Mouse (Mus musculus) stomach, embryonic 14.5 days (tissue): ENCODE measurements around the gene Tmem247. TPM values are rescaled to one million over a fixed set of nuclear protein-coding genes. Genes with fewer than 3 reads are reported as not detected.

Experiments
- ATAC-seq: fragments of 200-750 bp; cut with Nextera tagmentation; 2 replicates; pipeline ENCODE4 v1.8.0; 2017; ENCODE audit warnings: low read depth, moderate TSS enrichment; ENCODE audit not compliant: insufficient number of reproducible peaks, insufficient read depth, low FRiP score
- H3K27ac ChIP-seq: fragments of 300-500 bp; sonication (generic); 2 replicates; pipeline ENCODE4 v1.5.1; 2014; ENCODE audit warnings: mild to moderate bottlenecking, low read length, moderate library complexity, mixed read lengths
- H3K27me3 ChIP-seq: fragments of 300-500 bp; sonication (generic); 2 replicates; pipeline ENCODE4 v1.6.1; 2014; ENCODE audit warnings: low read length, control low read depth, mixed read lengths; ENCODE audit not compliant: control insufficient read depth, insufficient read depth
- H3K36me3 ChIP-seq: fragments of 300-500 bp; sonication (generic); 2 replicates; pipeline ENCODE4 v1.6.1; 2014; ENCODE audit warnings: mild to moderate bottlenecking, control low read depth, low read length, moderate library complexity, mixed read lengths; ENCODE audit not compliant: control insufficient read depth, insufficient read depth
- H3K4me1 ChIP-seq: fragments of 300-500 bp; sonication (generic); 2 replicates; pipeline ENCODE4 v1.6.1; 2014; ENCODE audit warnings: low read length, control low read depth, mixed read lengths; ENCODE audit not compliant: control insufficient read depth, insufficient read depth
- H3K4me2 ChIP-seq: fragments of 300-500 bp; sonication (generic); replicated peaks from 2 replicates; pipeline ENCODE4 v1.6.1; 2014; ENCODE audit warnings: low read depth, low read length, control low read depth
- H3K4me3 ChIP-seq: fragments of 300-500 bp; sonication (generic); 2 replicates; pipeline ENCODE4 v1.5.1; 2014; ENCODE audit warnings: low read depth, low read length, control low read depth
- H3K9ac ChIP-seq: fragments of 300-500 bp; sonication (generic); replicated peaks from 2 replicates; pipeline ENCODE4 v1.6.1; 2014; ENCODE audit warnings: low read depth, mild to moderate bottlenecking, control low read depth, low read length, moderate library complexity, mixed read lengths
- H3K9me3 ChIP-seq: fragments of 300-500 bp; sonication (generic); 2 replicates; pipeline ENCODE4 v1.6.1; 2016; ENCODE audit warnings: low read depth, low read length, control low read depth; ENCODE audit not compliant: control insufficient read depth
- WGBS: fragments of 180-500 bp; shearing (Covaris S2); extraction: QIAGEN DNeasy Blood & Tissue Kit; methylation state at CpG from one replicate; pipeline ENCODE4 v1.1.7; 2014; 5-methylcytosine and 5-hydroxymethylcytosine counted together
- polyA plus RNA-seq: library from polyadenylated mRNA; unstranded; fragments of >200 nt; fragmentation: Nextera tagmentation; extraction: Ambion mirVana; gene quantifications from 2 replicates; pipeline ENCODE4 v1.2.1, GENCODE M21; 2014

Gene Tmem247
- polyA plus RNA-seq, 1 experiment from 2014 or later: not detected

DNA sequence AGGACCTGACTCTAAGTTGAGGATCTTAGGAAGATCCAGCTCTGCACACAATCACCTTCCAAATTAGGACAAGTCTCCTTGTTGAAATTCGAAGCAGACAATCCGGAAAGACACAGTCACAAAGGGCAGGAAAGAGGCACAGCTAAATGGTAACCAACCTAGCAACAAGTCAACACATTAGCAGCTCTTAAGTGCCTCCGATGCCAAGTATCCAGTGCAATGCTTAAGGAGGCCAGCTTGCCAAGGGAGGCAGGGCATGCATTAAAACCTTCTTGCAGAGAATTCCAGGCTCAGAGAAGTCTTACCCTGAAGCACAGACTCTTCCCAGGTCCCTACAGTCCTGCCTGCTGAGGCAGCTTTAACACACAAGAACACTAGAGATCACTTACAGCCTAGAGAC lies 7.5 kb downstream of the Tmem247 start:
- Histone ChIP-seq H3K27ac (no peak overlapping the region), H3K4me3 (no peak overlapping the region), H3K9ac (no peak overlapping the region), H3K4me2 (no peak overlapping the region), H3K9me3 (0 out of 2 replicates have a peak, but pooled peaks cover 3% of the 10 kb centered on the region), H3K4me1 (no peaks in the 10 kb centered on the region), H3K36me3 (no peaks in the 10 kb centered on the region), H3K27me3 (no peaks in the 10 kb centered on the region)
- WGBS: 82% methylated on average over 3 of the region's 3 CpGs
- no peak for ATAC-seq

DNA sequence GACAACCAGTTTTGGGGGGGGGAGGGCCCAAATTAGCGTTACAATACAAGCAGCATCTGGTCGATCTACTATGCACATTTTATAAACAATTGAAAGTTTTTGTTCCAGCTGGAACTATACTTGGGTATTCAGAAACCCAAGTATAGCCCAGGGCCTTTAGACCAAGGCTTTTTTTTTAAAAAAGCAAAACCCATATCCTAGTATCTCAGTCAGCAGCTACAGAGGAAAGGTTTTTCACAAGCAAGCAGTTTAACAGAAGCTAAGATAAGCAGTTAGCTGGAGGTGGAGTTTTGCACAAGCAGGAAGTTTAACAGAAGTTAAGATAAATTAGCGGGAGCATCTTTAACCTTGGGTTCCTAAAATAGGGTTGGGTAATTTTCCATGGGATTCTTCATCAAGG lies 9.7 kb downstream of the Tmem247 start:
- ATAC-seq: no peak

DNA sequence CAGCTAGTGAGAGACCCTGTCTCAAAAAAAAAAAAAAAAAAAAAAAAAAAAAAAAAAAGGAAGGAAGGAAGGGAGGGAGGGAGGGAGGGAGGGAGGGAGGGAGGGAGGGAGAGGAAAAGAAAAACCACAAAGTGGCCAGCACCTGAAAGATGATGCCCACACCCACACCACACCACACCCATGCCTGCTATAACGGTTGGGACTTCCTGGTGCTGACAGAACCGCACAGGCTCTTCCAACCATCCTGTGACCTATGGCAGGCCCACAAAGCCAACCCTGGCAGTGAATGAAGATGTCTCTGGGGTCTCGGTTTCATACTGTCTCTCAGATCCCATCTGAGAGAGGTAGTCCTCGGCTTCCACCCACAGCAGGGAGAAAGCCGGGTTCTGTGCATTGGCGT lies 12.2 kb downstream of the Tmem247 start:
- no peaks in the 10 kb centered on the region for H3K27me3 ChIP-seq
- no peak for ATAC-seq
- H3K36me3 ChIP-seq: no peaks in the 10 kb centered on the region
- 0 out of 2 replicates have a peak, but pooled peaks cover 3% of the 10 kb centered on the region for H3K9me3 ChIP-seq
- H3K4me2 ChIP-seq: no peak overlapping the region
- 81% methylated on average over 6 of the region's 6 CpGs for WGBS
- H3K9ac ChIP-seq: no peak overlapping the region
- no peaks in the 10 kb centered on the region for H3K4me1 ChIP-seq
- H3K4me3 ChIP-seq: no peak overlapping the region
- no peak overlapping the region; the same call in 1 of the 2 replicates for H3K27ac ChIP-seq

More for the DNA sequence above, 9.7 kb downstream of the Tmem247 start:
- Histone ChIP-seq H3K9ac (no peak overlapping the region), H3K4me3 (no peak overlapping the region), H3K36me3 (no peaks in the 10 kb centered on the region), H3K4me2 (no peak overlapping the region), H3K9me3 (0 out of 2 replicates have a peak, but pooled peaks cover 3% of the 10 kb centered on the region), H3K27ac (no peak overlapping the region), H3K27me3 (no peaks in the 10 kb centered on the region), H3K4me1 (no peaks in the 10 kb centered on the region)
- 88% methylated on average over 3 of the region's 3 CpGs for WGBS

DNA sequence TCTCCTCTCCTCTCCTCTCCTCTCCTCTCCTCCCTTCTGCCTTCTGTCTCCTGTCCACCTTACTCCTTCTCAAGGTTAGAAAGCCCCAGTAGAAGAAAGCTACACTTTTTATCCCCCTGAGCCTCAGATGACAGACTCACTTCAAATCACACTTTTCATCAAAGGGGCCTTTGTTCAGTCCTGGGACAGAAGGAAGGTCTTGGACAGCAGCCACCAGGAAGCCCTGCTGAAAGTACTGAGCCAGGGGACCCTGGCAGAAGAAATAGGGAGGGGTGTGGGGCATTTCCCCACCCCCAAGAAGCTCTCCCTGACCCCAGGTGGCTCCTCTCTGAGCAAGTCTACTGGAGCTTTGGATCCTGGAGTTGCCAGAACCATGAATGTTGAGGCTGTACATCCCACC lies 12.8 kb downstream of the Tmem247 start:
- no peak for ATAC-seq
- no peak overlapping the region for H3K9ac ChIP-seq
- no peaks in the 10 kb centered on the region for H3K27me3 ChIP-seq
- no peak overlapping the region for H3K4me3 ChIP-seq
- no peak overlapping the region for H3K4me2 ChIP-seq
- 0 out of 2 replicates have a peak, but pooled peaks cover 3% of the 10 kb centered on the region for H3K9me3 ChIP-seq
- no peaks in the 10 kb centered on the region for H3K4me1 ChIP-seq
- no peak overlapping the region for H3K27ac ChIP-seq
- no peaks in the 10 kb centered on the region for H3K36me3 ChIP-seq

DNA sequence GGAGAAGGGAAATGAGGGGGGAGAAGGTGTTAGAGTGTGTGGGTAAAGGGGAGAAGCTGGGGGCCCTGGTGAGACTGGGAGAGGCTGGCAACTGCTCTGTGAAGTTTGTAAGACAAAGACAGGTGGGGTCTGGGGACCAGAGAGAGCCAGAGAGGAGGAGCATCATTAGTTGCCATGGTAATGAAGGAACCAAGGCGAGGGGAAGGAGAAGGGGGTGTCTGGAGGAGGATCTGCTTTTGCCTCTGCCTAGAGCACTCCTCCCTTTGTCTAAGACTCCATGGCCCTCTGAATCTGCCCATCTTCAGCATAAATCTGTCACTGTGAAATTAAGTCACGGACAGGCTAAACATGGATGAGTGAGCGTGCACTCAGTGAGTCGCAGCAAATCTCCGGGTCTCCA lies 15.7 kb downstream of the Tmem247 start:
- H3K36me3 ChIP-seq: no peaks in the 10 kb centered on the region
- no peak overlapping the region for H3K9ac ChIP-seq
- H3K4me1 ChIP-seq: peaks cover 3% of the 10 kb centered on the region; the same call in 1 of the 2 replicates
- 41% methylated on average over 5 of the region's 5 CpGs for WGBS
- H3K27me3 ChIP-seq: no peaks in the 10 kb centered on the region
- H3K9me3 ChIP-seq: no peaks in the 10 kb centered on the region
- no peak overlapping the region for H3K27ac ChIP-seq
- H3K4me2 ChIP-seq: no peak overlapping the region
- no peak overlapping the region for H3K4me3 ChIP-seq
- ATAC-seq: no peak

DNA sequence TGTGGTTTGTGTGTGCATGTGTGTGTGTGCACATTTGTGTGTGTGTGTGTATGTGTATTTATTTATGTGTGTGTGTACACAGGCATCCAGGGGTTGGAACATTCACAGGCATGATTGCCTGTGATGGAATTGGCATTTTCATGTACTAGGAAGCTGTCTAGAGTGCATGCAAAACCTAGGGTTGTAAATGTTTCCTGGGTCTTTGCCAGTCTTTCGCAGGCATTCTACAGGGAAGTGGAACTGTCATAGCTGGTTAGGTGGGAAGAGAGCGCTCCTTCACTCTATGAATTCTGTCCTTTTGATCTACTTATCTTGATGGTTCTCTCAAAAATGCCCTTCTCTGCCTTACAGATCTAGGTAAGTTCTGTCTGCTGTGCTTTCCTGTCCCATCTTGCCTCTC lies 19.9 kb downstream of the Tmem247 start:
- no peak for ATAC-seq
- Histone ChIP-seq H3K27ac (no peak overlapping the region; the same call in 1 of the 2 replicates), H3K4me3 (no peak overlapping the region; the same call in 1 of the 2 replicates), H3K9me3 (no peaks in the 10 kb centered on the region), H3K4me2 (peak overlapping the region; percentile 55), H3K4me1 (peaks cover 3% of the 10 kb centered on the region; the same call in 1 of the 2 replicates), H3K9ac (no peak overlapping the region), H3K27me3 (no peaks in the 10 kb centered on the region), H3K36me3 (no peaks in the 10 kb centered on the region)
- WGBS: 58% methylated on average over 2 of the region's 2 CpGs

DNA sequence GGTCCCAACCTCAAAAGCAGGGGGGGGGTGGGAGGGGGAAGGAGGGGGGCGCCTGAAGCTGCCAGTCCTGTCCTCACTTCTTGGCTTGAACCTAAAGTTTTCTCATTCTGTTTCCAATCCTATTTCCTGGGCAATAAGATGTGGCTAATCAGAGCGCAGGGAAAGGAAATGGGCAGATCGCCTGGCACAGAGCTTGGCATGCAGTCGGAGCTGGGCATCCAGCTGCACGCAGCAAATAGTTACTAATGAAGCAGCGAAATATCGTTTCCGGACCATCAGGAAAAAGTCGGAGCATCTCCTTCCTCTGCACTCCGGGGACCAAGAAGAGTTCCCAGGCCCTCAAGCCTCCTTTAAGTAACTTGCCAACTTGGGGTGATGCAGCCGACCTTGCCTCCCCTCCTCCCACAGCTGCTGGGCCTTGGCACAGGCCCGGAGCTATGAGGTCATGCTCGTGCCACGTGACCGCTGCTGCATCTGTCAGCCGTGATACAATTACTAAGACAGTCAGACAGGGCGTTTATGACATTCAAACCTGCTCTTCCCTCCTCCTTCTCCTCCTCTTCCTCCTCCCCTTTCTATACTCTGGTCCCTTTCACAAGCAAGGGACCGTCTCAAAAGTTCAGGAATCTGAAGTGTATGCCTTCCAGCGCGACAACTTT lies 20.5 kb downstream of the Tmem247 start:
- H3K4me2 ChIP-seq: peak overlapping the region; percentile 55
- 5% methylated on average over 20 of the region's 20 CpGs for WGBS
- H3K9me3 ChIP-seq: no peaks in the 10 kb centered on the region
- no peaks in the 10 kb centered on the region for H3K36me3 ChIP-seq
- H3K4me3 ChIP-seq: peak overlapping the region; percentile 28
- peak overlapping the region; percentile 30; the same call in 1 of the 2 replicates for H3K27ac ChIP-seq
- peaks cover 3% of the 10 kb centered on the region; the same call in 1 of the 2 replicates for H3K4me1 ChIP-seq
- no peak overlapping the region for H3K9ac ChIP-seq
- H3K27me3 ChIP-seq: no peaks in the 10 kb centered on the region
- peak; percentile 83; the same call in 1 of the 2 replicates for ATAC-seq

DNA sequence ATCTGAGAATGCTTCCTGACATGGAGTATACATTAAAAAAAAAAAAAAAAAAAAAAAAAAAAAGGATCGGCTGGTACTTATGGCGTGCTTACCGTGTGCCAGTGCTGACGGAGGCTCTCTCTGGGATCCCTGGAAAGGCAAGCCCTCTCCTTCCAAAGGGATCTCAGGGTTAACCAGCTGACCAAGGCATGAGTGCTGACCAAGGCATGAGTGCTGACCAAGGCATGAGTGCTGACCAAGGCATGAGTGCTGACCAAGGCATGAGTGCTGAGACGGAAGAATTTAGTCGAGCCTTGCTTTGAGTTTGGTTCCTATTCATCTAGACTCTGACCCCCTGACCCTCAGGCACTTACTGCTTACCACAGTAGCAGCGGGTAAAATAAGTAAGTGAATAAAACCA lies 21.5 kb downstream of the Tmem247 start:
- Histone ChIP-seq H3K9me3 (no peaks in the 10 kb centered on the region), H3K4me2 (no peak overlapping the region), H3K9ac (no peak overlapping the region), H3K27ac (no peak overlapping the region), H3K27me3 (no peaks in the 10 kb centered on the region), H3K36me3 (no peaks in the 10 kb centered on the region), H3K4me3 (no peak overlapping the region), H3K4me1 (peaks cover 3% of the 10 kb centered on the region; the same call in 1 of the 2 replicates)
- no peak for ATAC-seq
- 66% methylated on average over 7 of the region's 7 CpGs for WGBS

DNA sequence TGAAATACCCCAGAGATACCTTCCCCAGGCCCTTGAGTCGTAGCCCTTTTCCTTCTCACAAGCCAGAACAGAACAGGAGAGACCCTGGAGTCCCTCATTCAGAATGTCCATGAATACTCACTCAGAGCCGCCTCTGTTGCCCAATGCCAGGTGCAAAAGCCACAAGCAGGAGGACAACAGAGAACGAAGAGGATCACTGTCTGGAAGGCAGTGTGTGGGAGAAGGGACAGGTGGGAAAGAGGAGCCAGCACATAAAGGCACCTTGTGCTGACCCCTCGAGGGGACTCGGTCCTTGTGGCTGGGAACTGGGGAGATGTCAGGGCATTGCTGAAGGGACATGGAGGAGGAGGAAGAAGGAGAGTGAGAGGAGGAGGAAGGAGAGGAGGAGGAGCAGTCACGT lies 25.0 kb downstream of the Tmem247 start:
- 60% methylated on average over 6 of the region's 6 CpGs for WGBS
- H3K36me3 ChIP-seq: no peaks in the 10 kb centered on the region
- H3K4me3 ChIP-seq: no peak overlapping the region
- H3K9me3 ChIP-seq: no peaks in the 10 kb centered on the region
- H3K27me3 ChIP-seq: no peaks in the 10 kb centered on the region
- H3K4me2 ChIP-seq: no peak overlapping the region
- no peak for ATAC-seq
- no peak overlapping the region for H3K27ac ChIP-seq
- 0 out of 2 replicates have a peak, but pooled peaks cover 3% of the 10 kb centered on the region for H3K4me1 ChIP-seq
- H3K9ac ChIP-seq: no peak overlapping the region
